8 mouse cellular contexts compared by ENCODE assay signal in the genomic region with DNA sequence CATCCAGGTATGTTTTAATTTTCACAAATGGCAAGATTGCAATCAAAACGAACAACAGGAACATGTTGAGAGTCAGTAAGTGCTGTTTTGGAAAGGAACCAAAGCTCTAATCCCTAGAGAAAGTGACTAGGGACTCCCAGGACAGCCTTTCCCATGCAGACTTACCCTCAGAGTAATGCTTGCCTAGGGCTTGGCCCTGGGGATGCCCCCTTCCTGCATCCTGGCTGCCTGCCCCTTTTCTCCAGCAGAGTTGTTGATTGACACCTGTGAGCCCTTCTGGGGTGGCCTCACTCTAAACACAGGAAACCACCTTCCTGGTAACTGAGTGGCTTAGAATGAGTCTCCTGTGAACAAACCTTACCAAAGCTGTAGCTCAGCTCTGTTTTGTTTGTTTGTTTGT. TPM values are rescaled to one million over a fixed set of nuclear protein-coding genes. Genes with fewer than 3 reads are reported as not detected.
DNase-seq lines count a peak whose midpoint lies in the region; ATAC-seq and TF ChIP-seq lines count a peak whose summit lies in the region.
"Had no signal": no experiment of that assay in that cellular context is flagged by ENCODE, and none has a peak within 500 bp of the region (broad histone marks: within the 10 kb centered on the region; RNA-seq: fewer than 3 reads in every experiment).

No protein-coding gene starts in this region.

- no peak for TF ChIP-seq POLR2A in bone marrow, adult 2 months (IDR thresholded peaks at IDR 0.05; ENCODE audit: borderline replicate concordance, control insufficient read depth, low read depth, low read length)

- no peak for ATAC-seq in heart, embryonic 16.5 days (replicated peaks; ENCODE audit: extremely low read depth, insufficient read depth, low FRiP score)
- no peak for ATAC-seq in stomach, embryonic 16.5 days (ENCODE audit: insufficient read depth, low FRiP score)
- ATAC-seq in forebrain, embryonic 14.5 days: no peak

- H3K9me3 ChIP-seq in heart, embryonic 16.5 days (replicated peaks; ENCODE audit: control insufficient read depth, low read length): no peaks in the 10 kb centered on the region
- no peaks in the 10 kb centered on the region for H3K9me3 ChIP-seq in stomach, embryonic 16.5 days (replicated peaks; ENCODE audit: control insufficient read depth, low read length)
- no peaks in the 10 kb centered on the region for H3K9me3 ChIP-seq in forebrain, embryonic 14.5 days (replicated peaks; ENCODE audit: control insufficient read depth, low read length)

- no peak overlapping the region for H3K4me3 ChIP-seq in left cerebral cortex, adult 2 months
- no peak overlapping the region for H3K4me3 ChIP-seq in bone marrow, adult 2 months (replicated peaks; ENCODE audit: control insufficient read depth, low read depth, low read length)
- no peak overlapping the region for H3K4me3 ChIP-seq in heart, embryonic 16.5 days (ENCODE audit: low read length)
- H3K4me3 ChIP-seq in stomach, embryonic 16.5 days (replicated peaks; ENCODE audit: low read length): no peak overlapping the region
- no peak overlapping the region for H3K4me3 ChIP-seq in forebrain, embryonic 14.5 days (ENCODE audit: low read depth, low read length)

- no peaks in the 10 kb centered on the region for H3K36me3 ChIP-seq in heart, embryonic 16.5 days (ENCODE audit: control insufficient read depth, insufficient read depth)
- no peaks in the 10 kb centered on the region for H3K36me3 ChIP-seq in stomach, embryonic 16.5 days (ENCODE audit: control insufficient read depth, insufficient read depth, low read length)
- H3K36me3 ChIP-seq in forebrain, embryonic 14.5 days (ENCODE audit: control insufficient read depth, insufficient read depth, low read length): no peaks in the 10 kb centered on the region

- no peak for TF ChIP-seq CTCF in left cerebral cortex, adult 2 months (IDR thresholded peaks at IDR 0.05)
- no peak for TF ChIP-seq CTCF in bone marrow, adult 2 months (IDR thresholded peaks at IDR 0.05; ENCODE audit: control insufficient read depth, insufficient read depth, low read length)

- H3K4me2 ChIP-seq in heart, embryonic 16.5 days (ENCODE audit: low read depth, low read length): 0 out of 2 replicates have a peak overlapping the region, but pooled peaks have one; percentile 64
- no peak overlapping the region for H3K4me2 ChIP-seq in stomach, embryonic 16.5 days (ENCODE audit: low read depth, low read length)
- H3K4me2 ChIP-seq in forebrain, embryonic 14.5 days (ENCODE audit: low read length): no peak overlapping the region

- H3K9ac ChIP-seq in heart, embryonic 16.5 days (ENCODE audit: low read length): peak overlapping the region; percentile 35; the same call in 1 of the 2 replicates
- H3K9ac ChIP-seq in stomach, embryonic 16.5 days (ENCODE audit: low read length): no peak overlapping the region
- no peak overlapping the region for H3K9ac ChIP-seq in forebrain, embryonic 14.5 days (ENCODE audit: low read length)

- intact Hi-C loops in left cerebral cortex, adult 2 months (cut with DNase I): no loop called here

- peaks cover 8% of the 10 kb centered on the region for H3K4me1 ChIP-seq in bone marrow, adult 2 months (ENCODE audit: control insufficient read depth, insufficient read depth, low read length)
- peaks cover 52% of the 10 kb centered on the region for H3K4me1 ChIP-seq in heart, embryonic 16.5 days (ENCODE audit: control insufficient read depth, insufficient read depth, low read length)
- peaks cover 55% of the 10 kb centered on the region for H3K4me1 ChIP-seq in stomach, embryonic 16.5 days (ENCODE audit: control insufficient read depth, insufficient read depth, low read length)
- 0 out of 2 replicates have a peak, but pooled peaks cover 3% of the 10 kb centered on the region for H3K4me1 ChIP-seq in forebrain, embryonic 14.5 days (ENCODE audit: control insufficient read depth, insufficient read depth, low read length)

- no peaks in the 10 kb centered on the region for H3K27me3 ChIP-seq in heart, embryonic 16.5 days (ENCODE audit: control insufficient read depth, insufficient read depth, low read length)
- H3K27me3 ChIP-seq in stomach, embryonic 16.5 days (ENCODE audit: control insufficient read depth, insufficient read depth, low read length): no peaks in the 10 kb centered on the region
- no peaks in the 10 kb centered on the region for H3K27me3 ChIP-seq in forebrain, embryonic 14.5 days (replicated peaks; ENCODE audit: control insufficient read depth, insufficient read depth, low read length)

- DNase-seq in left cerebral cortex, adult 2 months (ENCODE audit: extremely low spot score in 1 of 2, low spot score in 2 of 2): no peak
- no peak for DNase-seq in left cerebral cortex, adult 8-10 months (ENCODE audit: low spot score in 2 of 2)
- no peak for DNase-seq in right cerebral cortex, adult 2 months (ENCODE audit: low spot score in 2 of 2)
- DNase-seq in forebrain, embryonic 14.5 days (ENCODE audit: low spot score): no peak
- DNase-seq: adrenal gland, postnatal 36 days had no signal

- H3K27ac ChIP-seq in left cerebral cortex, adult 2 months: peak overlapping the region; percentile 56
- 0 out of 2 replicates have a peak overlapping the region, but pooled peaks have one; percentile 19 for H3K27ac ChIP-seq in bone marrow, adult 2 months (ENCODE audit: control insufficient read depth, insufficient read depth, low read depth, low read length, poor library complexity)
- H3K27ac ChIP-seq in heart, embryonic 16.5 days (ENCODE audit: low read length): peak overlapping the region; percentile 85
- H3K27ac ChIP-seq in stomach, embryonic 16.5 days (ENCODE audit: low read length): peak overlapping the region; percentile 80
- H3K27ac ChIP-seq in forebrain, embryonic 14.5 days (ENCODE audit: low read depth, low read length): no peak overlapping the region

- WGBS in bone marrow, adult 2 months: 4% methylated on average over 1 of the region's 1 CpGs
- 27% methylated on average over 1 of the region's 1 CpGs for WGBS in heart, embryonic 16.5 days
- WGBS in stomach, embryonic 16.5 days: 22% methylated on average over 1 of the region's 1 CpGs
- 57% methylated on average over 1 of the region's 1 CpGs for WGBS in forebrain, embryonic 14.5 days

RNA-seq across cellular contexts. Expression of gene Itpkb, which starts 58.2 kb away (rescaled TPM):
- total RNA-seq in left cerebral cortex, adult 2 months (2021): 10 to 100 TPM; 17.9 to 18.2 TPM
- 10 to 100 TPM; 19.7 to 26.2 (median 21.4) TPM for total RNA-seq in left cerebral cortex, adult 8-10 months (2022)
- 11.4 and 18.1 TPM in 2 replicates for polyA plus RNA-seq in bone marrow, adult 2 months (2011; ENCODE audit: insufficient read depth, insufficient read length, low replicate concordance, missing spikeins)
- 7.3 and 8.7 TPM in 2 replicates for polyA plus RNA-seq in heart, embryonic 16.5 days (2015; fragmentation: Nextera tagmentation; extraction: Ambion mirVana)
- polyA plus RNA-seq in stomach, embryonic 16.5 days (2015; fragmentation: Nextera tagmentation; extraction: Ambion mirVana): 6.0 and 7.2 TPM in 2 replicates
- polyA plus RNA-seq in forebrain, embryonic 14.5 days (2014; fragmentation: Nextera tagmentation; extraction: Ambion mirVana): 1.3 and 1.5 TPM in 2 replicates
